Mouse (Mus musculus) heart, adult 18-20 months (tissue): ENCODE measurements around the gene Slc41a3. TPM values are rescaled to one million over a fixed set of nuclear protein-coding genes. Genes with fewer than 3 reads are reported as not detected.
A peak's percentile ranks its signal among the peaks of the same experiment; 100 is the strongest.

Source experiments
- DNase-seq, 2 experiments: peaks; one replicate each; pipeline ENCODE4 v3.0.0; 2021 to 2022; ENCODE audit warnings: mixed read lengths in 1 of 2
- total RNA-seq, 2 experiments: library from RNA; stranded (reverse); gene quantifications; 2 replicates each; pipeline ENCODE4 v1.2.3; 2021

Gene Slc41a3
- total RNA-seq, 2 experiments from 2014 or later, result 127 to 149 TPM

DNA sequence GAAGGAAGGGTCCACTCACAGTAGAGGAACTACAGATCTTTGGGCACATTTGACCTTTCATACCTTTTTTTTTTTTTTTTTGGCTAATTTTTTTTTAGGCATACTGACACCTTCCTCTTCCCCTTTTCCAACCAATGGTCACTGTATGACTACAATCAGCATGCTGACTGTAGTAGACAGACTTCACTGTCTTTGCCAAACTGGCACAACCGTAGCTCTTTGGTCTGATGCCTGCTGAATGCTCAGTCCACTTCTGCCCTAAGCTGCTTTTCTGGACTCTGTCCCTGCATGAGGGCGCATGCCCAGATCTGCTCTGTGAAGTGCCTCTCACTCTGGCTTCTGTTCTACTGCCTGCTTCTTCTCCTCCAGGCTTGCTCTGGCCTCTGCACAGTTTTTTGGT is 6.9 kb upstream of the Slc41a3 start:
- DNase-seq, result peak; percentile 69 to 79

DNA sequence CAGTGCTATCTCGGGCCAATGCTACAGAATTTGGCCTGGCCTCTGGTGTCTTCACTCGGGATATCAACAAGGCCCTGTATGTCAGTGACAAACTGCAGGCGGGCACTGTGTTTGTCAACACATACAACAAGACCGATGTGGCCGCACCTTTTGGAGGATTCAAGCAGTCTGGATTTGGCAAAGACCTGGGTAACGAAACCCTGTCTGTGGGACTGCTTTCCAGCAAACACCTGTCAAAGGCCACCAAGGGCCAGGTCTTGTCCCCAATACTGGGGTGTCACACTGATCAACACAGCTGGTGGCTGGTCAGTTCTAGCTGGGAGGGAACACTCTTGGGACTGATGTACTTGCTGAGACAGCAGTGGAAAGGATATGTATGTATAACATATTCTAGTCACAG is 6.3 kb upstream of the Slc41a3 start:
- no peak for DNase-seq

DNA sequence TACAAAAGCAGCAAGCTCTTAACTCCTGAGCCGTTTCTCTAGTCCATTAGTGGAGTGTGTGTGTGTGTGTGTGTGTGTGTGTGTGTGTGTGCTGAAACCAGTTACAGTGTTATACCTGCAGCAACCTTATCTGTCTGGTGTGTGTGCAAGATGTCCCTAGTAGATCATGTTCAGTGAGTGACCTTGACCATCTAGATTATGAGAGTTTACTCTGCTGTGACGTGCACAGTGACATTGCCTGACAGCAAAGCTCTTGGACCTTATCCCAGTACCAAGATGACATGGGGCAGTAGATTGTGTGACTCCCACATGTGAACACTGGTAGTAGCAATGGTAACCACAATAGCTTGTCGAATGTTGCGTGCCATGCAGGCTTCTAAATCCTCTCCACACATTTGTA is 4.2 kb upstream of the Slc41a3 start:
- DNase-seq, result no peak

DNA sequence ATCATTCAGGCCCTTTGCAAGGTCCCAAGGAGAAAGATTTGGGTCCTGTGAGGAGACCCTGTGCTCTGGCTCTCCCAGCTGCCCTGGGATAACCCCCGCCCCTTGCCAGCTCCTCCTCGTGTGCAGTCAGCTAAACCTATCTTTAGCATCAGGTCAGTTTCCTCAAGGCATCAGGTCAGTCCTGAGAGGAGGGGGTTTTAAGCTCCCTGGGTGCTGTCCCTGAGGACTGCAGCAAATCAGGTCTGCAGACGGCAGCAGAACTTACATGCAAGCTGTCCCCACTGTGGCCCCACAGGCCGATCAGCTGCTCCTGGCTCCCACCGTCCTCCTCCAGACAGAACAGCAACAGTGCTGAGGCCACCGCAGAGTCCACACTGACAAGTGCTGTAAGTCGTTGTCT is 2.8 kb upstream of the Slc41a3 start:
- no peak for DNase-seq

DNA sequence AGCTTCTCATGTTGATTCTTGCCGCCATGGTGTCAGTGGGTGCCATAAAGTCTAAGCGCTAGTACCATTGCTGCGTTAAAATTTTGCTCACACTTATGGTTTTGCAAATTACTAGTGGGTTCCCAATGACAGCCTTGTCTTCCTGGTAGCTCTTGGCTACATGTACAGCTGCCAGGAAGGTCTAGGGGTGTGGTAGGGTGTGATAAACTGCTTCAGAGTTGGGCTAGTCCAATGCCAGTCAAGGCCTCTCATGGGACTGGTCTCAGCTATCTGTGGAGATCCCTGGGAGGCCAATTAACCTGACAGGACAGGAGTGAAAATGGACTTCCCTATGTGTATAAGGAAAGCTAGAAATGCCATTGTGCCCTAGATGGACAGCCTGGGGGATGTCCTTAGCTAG is 2.2 kb upstream of the Slc41a3 start:
- no peak for DNase-seq

DNA sequence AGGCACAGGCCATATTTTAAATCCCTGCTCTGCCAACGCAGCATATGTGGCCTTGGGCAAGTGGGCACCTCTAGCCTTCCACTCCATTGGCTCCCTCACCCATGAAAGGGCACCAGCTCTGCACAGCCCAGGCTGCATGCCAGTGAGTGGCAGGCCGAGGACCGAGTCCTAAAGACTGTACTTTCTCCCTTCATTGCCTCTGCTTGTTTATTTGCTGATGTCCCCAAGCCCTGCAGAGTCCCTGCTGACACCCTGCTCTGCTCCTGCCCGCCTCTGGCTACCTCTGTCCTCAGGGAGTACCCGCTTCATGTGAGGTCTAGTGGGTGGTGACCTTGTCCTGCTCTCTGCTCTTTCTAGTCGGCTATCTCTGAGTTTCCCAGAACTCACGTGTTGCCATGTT is 1.4 kb upstream of the Slc41a3 start:
- no peak for DNase-seq

DNA sequence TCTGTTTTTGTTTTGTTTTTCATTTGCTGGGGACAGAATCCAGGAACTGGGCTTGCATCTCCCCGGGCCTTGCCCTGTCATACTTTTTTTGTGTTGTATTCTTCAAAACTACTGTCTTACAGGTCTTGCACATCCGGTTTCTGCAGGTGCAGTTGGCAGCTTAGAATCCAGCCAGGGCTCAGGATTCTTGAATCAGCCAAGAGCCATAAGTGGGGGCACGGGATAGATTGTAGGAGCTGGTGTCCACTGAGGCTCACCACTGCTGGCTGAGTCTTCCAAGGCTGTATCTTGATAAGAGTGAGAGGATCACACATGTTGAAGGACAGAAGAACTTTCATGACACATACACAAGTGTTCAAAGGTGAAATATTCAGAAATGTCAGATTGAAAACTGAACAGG is 395 bp upstream of the Slc41a3 start:
- DNase-seq, result no peak

DNA sequence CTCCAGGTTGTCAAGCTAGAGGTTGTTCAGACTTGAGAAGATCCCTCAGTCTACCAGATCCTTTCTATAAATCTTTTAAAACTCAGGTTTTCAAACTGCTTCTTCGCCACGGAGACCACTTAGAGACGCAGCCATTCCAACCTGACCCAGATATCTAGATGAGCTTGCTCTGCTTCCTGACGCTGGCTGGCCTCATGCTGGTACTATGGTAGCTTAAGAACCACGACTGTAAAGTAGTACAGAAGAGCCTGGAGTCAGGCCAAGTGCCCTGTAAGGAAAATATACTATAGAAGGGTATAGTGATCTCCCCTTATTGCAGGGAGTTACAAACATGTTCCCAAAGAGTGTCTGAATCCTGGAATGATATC is 757 bp downstream of the Slc41a3 start:
- no peak for DNase-seq

DNA sequence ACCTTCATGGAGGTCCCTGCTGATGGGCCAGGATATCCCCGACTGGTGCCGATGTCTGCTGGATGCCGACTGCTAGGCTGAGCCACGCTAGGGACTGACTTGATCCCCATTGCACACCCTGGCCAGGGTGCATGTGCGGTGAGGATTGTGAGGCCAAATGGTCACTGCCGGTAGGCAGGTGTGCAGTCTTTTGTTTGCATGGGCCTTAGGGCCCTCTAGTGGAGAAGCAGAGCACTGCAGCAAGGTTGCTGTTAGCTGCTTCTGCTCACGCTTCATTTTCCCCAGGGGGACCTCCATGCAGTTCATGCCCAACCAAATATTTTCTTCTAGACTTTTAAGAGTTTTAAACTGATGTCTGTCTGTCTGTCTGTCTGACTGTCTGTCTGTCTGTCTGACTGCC is 2.0 kb downstream of the Slc41a3 start:
- DNase-seq, result peak; percentile 62 to 79

DNA sequence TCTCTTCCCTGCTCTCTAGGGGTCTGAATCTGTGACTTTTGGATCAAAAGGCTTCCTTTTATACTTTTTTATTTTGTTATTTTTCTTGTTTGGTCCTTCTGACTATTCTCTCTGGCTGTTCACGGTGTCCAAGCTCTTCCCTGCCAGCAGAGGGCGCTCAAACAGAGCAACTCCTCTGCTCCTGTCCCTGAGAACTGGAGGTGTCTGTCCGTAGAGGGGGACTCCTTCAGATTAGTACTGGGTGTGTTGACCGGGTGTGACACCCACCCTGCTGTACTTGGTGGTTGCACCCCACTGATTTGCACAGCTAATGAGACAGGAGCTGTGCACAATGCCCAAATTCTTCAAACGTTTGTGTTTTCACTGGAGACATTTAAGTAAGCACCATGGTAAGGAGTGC is 2.7 kb downstream of the Slc41a3 start:
- peak; percentile 66 to 81 for DNase-seq

DNA sequence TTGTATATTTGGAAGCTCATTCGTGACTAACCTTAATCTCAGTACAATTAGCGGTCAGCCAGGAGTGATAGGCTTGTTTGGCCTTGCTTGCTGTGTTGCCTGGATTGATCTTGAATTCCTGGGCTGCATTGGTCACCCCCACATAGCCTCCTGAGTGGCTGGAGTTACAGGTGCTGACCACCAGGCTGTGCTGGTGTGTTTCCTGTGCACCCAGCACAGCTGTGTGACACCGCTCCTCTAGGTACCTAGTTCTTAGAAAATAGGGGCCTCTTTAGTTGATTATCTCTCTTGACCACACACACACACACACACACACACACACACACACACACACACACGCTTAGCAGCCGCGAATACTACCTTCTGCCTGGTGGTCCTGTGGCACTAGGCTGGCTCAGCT is 3.7 kb downstream of the Slc41a3 start:
- peak in 1 of 2 experiments; percentile 68 for DNase-seq

DNA sequence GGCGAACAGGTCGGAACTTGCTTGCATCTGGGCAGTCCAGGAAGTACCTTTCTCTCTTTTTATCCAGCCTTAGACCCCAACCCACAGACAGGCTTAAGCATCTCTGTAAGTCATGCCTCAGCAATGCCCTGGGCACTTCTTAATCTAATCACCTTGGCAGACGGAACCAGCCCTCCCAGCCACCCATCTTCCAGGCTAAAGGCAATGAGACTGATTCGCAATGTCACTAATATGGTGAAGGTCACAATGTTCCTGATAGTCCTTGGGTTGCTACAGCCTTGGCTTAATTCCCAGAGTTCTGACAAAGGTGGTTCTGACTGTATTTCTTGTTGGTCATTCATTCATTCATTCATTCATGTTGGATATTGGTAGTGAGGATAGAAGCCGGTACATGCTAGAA is 5.7 kb downstream of the Slc41a3 start:
- DNase-seq, result no peak

DNA sequence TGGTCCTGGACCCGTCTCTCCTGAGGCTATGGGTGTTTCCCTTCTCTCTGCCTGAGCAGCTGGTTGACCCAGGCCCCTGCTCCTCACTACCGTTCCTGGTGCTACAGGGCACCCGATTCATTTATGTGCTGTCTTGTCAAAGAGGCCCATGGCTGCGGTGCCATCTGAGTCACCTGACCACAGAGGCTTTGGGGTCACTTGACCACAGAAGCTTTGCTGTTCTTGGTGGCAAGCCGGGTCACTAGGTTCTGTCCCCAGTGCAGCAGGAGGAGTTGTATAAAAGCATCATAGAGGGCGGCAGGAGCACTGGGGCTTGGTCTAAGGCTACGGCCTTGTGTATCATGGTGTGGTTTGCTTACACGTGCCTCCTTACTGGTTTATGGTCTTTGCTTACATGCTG is 8.8 kb downstream of the Slc41a3 start:
- no peak for DNase-seq

DNA sequence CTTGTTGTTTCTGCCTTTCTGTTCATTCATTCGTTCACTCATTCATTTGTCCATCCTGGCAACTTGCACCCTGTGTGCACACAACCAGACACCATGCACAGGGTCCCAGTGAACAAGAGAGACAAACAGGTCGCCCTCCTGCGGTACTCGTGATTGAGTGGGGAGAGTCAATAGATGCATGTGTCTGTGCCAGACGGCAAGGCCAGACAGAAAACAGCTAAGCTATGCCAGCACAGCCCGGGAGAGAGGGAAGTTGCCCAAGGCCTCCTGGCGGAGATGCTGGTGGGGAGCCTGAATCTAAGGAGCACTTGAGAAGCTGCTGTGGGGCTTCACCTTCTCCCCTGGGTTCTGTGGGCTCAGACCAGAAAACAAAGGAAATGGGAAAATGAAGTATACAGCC is 10.8 kb downstream of the Slc41a3 start:
- DNase-seq, result peak in 1 of 2 experiments; percentile 51

DNA sequence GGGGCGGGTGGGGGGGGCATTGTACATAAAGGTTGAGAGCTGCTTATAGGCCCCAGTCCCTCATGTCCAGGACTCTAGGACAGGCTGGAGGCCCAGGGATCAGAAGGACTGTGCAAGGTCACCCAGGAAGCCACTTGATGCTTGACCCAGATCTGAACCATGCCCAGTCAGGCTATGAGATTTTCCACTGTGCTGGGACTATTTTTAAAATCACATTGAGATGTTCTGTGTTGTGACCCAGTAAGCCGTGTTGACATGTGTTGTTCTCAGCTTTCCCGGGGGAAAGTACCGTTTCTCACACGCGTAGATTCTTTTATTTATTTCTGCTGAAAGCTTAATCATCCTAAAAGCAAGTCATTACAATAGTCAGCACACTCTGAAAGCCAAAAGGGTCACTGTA is 11.5 kb downstream of the Slc41a3 start:
- peak; percentile 69 to 82 for DNase-seq

DNA sequence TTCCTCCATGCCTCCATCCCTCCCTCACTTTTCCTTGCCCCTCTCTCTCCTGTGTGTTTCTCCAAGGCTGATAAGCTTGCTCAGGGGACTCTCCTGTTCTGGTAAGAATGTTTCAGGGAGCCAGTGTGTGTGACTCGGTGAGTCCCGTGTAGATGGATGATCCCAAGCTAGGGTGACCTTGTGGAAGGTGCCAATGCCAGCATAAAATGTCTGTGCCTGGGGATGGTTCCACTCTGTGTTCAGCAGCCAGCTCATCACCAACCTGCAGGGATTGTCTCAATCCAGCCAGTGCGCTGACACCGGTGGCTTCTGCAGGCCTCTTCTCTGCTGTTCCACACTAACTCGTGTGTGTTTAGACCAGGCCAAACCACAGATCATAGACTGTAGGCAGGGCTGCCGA is 12.0 kb downstream of the Slc41a3 start:
- no peak for DNase-seq

DNA sequence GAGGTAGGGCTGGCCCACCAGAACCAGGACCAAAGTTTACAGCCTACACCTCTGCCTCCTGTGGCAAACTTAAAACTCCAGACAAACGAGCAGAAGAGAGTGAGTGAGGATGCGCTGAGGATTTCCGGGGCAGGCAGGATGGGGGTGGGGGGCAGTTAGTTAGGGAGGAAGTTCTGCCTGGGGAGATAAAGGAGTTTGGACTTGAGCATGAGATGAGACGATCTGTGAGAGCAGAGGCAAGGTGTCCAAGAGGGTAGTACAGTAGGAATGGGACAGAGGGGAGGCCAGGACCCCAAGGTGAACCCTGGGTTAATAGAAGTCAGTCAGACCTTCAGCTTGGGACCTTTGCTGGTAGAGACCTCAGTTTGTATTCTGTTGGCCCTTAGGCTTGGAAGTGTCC is 13.7 kb downstream of the Slc41a3 start:
- no peak for DNase-seq

DNA sequence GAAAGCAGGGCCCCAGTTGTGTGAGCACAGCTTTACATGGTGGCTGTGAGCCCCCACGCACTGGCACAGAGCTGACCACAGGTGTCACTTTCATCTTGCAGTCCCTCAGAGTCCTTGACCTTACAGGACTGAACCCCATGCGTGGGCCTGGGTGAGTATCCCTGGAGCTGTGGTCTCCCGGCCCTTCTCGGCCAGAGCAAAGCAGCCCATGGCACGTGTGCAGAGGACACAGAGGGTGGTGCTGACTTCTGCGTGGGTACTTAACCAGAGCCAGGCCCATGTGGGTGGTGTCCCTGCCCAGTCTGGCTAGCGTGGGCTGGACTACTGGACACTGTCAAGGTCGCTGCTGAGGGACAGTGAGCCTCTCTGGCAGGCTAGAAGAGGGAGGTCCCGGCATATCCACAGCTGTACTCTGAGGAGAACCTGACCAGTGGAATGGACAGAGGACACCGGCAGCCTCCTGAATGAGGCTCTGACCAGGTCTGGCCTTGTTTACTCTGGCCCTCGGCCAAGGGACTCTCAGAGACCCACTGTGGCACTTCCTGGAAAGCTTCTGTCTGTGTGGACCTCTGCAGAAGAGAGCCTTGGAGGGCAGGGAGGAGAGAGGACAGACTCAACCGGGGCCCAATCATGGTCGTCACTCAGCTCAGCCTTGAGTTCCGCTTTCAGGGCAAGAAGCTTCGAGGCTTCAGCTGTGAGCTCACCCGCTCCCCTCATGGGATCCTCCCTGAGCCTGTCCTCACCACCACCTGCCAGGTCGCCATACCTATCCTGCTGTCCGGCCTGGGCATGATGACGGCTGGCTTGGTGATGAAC is 14.5 kb downstream of the Slc41a3 start:
- DNase-seq, result peak; percentile 66 to 71

DNA sequence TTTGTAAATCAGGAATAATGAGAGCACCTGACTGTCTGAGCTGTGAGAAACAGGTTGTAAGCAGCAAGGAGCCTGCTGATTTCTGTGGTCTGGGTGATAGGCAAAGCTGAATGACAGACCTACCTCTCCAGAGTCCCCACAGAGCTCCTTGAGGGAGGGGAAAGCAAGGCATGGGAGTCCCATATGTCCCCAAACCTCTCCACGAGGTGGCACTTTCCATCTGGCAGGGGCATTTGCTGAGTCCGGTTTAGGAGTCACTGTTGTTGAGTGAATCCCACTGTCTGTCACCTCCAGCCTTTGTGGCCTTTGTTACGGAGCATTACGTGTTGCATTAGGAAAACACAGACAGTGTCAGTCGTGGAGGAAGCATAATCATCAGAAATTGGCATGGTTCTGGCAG is 15.4 kb downstream of the Slc41a3 start:
- no peak for DNase-seq

DNA sequence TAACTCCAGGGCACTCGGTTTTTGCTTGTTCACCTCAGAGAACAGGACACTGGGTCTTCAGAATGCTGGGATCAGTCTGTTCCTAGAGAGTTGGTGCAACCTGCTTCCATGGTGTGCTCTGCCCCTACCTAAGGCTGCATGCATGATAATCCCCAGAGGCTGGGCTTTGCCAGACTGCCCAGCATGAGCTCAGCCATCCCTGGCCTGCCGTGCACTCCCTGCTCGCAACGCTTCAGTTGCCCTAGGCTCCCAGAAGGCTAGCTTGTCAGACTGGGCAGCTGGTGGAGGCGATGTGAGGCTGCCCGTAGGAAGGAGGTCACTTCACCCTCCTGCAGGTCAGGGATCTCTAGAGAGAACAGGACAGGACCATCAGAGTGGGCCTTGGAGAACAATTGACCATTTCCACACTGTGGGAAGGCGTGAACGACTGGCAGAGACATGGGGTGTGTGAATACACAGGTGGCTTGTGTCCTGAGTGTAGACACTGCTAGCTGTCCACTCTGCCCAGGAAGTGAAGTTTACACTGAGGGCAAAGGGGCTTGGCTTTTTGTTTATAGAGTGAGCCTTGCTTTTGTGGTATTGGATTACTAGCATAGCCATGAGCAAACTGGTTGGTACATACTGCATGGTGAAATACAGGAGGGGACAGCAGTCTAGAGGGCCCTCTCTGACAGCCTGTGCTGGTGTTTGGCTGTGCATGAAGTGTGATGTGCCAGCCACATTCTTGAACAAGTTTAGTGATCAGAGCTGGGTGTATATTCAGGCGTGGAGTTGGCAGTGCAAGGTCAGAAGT is 16.5 kb downstream of the Slc41a3 start:
- no peak for DNase-seq

DNA sequence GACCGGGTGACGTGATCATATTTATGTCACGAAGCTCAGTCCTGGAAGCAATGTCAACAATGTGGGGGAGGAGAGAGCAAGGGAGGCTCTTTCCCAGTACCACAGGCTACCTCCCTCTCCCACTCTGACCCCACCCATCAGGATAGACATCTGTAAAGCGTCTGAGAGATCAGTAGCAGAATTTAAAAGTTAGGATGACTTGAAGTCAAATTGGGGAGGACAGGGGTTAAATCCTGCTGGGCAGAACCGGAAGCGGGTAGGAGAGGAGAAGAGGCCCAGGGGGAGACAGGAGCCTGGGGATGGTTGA is 17.0 kb downstream of the Slc41a3 start:
- no peak for DNase-seq

DNA sequence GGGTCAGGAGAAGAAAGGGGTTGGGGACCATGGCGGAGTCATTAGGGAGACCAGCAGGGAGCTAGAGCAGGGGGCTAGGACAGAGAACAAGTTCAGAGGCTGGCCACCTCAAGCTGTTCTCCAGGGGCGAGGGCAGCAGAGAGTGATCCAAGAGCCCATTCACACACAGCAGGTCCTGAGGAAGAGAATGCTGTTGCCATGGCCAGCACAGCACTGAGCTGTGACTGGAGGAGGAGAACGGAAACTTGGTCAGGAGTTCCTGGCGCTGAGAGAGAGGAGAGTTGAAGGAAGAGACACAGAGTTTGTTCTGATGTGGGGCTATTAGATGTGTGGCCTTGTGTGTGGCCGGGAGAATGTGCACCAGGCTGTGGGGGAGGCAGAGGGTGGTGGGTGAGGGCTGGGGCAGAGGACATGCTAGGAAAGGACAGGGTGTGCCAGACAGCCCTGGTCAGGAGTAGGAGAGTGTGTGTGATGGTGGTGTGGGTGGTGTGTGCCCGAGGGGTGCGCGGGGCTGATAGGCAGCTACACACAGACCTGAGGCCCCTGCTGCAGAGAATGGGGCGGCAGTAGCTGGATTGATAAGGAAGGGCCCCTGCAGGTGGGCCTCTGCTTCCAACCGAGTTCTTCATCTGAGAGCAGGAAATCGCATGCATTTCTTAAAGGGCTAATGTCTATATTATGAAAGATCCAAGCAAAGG is 18.4 kb downstream of the Slc41a3 start:
- DNase-seq, result no peak

DNA sequence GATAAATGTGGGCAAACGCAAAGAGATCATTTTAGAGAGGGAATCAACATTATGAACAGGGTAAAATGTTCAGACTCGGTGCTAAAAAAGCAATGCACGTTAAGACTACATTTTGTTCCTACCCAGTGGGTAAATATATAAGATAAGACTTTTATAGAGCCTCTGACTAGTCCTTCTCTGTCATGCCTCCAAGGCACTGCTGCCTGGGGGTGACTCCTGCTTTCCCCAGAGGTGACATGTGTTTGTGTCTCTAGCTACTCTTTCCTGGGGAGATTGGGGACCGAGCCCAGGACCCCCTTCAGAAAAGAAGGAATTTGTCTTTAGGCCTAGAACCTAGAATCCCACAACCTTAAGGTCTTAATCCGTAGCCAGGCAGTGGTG is 18.9 kb downstream of the Slc41a3 start:
- DNase-seq, result no peak
